Mouse (Mus musculus): Measurements from ENCODE around the gene Ctnnbl1. TPM values are rescaled to one million over a fixed set of nuclear protein-coding genes. Genes with fewer than 3 reads are reported as not detected.

The Ctnnbl1 gene
- polyA plus RNA-seq, 1 experiment from 2014 or later = 98.8 TPM

- Histone ChIP-seq H3K4me1 (ENCODE audit: control insufficient read depth, insufficient read depth, low read length) (peaks cover 16% of the 10 kb centered on the region), H3K4me2 (no peak overlapping the region), H3K9me3 (ENCODE audit: control insufficient read depth, low read length) (no peaks in the 10 kb centered on the region), H3K36me3 (ENCODE audit: control insufficient read depth, insufficient read depth, low read length) (no peaks in the 10 kb centered on the region), H3K4me3 (ENCODE audit: low read depth, low read length) (no peak overlapping the region), H3K9ac (ENCODE audit: low read length) (no peak overlapping the region), H3K27ac (ENCODE audit: low read depth, low read length) (no peak overlapping the region), H3K27me3 (ENCODE audit: control insufficient read depth, insufficient read depth, low read length) (no peaks in the 10 kb centered on the region)
- 40% methylated on average over 8 of the region's 8 CpGs for WGBS
- no peak for DNase-seq (ENCODE audit: low spot score, missing footprints)
- peak; percentile 41 for ATAC-seq (ENCODE audit: low FRiP score)
Measured at GRCm38 (mm10) chr2:157705777-157706158, 31.4 kb upstream of the Ctnnbl1 start.

- Histone ChIP-seq H3K4me3 (ENCODE audit: low read depth, low read length) (no peak overlapping the region), H3K9ac (ENCODE audit: low read length) (no peak overlapping the region), H3K4me2 (no peak overlapping the region), H3K36me3 (ENCODE audit: control insufficient read depth, insufficient read depth, low read length) (no peaks in the 10 kb centered on the region), H3K4me1 (ENCODE audit: control insufficient read depth, insufficient read depth, low read length) (peaks cover 16% of the 10 kb centered on the region), H3K9me3 (ENCODE audit: control insufficient read depth, low read length) (no peaks in the 10 kb centered on the region), H3K27me3 (ENCODE audit: control insufficient read depth, insufficient read depth, low read length) (no peaks in the 10 kb centered on the region), H3K27ac (ENCODE audit: low read depth, low read length) (no peak overlapping the region)
- DNase-seq (ENCODE audit: low spot score, missing footprints) = peak; percentile 60
- WGBS = 64% methylated on average over 11 of the region's 11 CpGs
- ATAC-seq (ENCODE audit: low FRiP score) = no peak
Measured at GRCm38 (mm10) chr2:157707191-157707923, 29.8 kb upstream of the Ctnnbl1 start.

- no peaks in the 10 kb centered on the region for H3K4me1 ChIP-seq (ENCODE audit: control insufficient read depth, insufficient read depth, low read length)
- no peak overlapping the region for H3K27ac ChIP-seq (ENCODE audit: low read depth, low read length)
- H3K36me3 ChIP-seq (ENCODE audit: control insufficient read depth, insufficient read depth, low read length) = no peaks in the 10 kb centered on the region
- no peak overlapping the region for H3K4me2 ChIP-seq
- no peak overlapping the region for H3K4me3 ChIP-seq (ENCODE audit: low read depth, low read length)
- H3K27me3 ChIP-seq (ENCODE audit: control insufficient read depth, insufficient read depth, low read length) = no peaks in the 10 kb centered on the region
- no peak for DNase-seq (ENCODE audit: low spot score, missing footprints)
- ATAC-seq (ENCODE audit: low FRiP score) = no peak
- no peak overlapping the region for H3K9ac ChIP-seq (ENCODE audit: low read length)
- WGBS = 75% methylated on average over 6 of the region's 6 CpGs
- no peaks in the 10 kb centered on the region for H3K9me3 ChIP-seq (ENCODE audit: control insufficient read depth, low read length)
Measured at GRCm38 (mm10) chr2:157712677-157713076, 24.5 kb upstream of the Ctnnbl1 start.

DNA sequence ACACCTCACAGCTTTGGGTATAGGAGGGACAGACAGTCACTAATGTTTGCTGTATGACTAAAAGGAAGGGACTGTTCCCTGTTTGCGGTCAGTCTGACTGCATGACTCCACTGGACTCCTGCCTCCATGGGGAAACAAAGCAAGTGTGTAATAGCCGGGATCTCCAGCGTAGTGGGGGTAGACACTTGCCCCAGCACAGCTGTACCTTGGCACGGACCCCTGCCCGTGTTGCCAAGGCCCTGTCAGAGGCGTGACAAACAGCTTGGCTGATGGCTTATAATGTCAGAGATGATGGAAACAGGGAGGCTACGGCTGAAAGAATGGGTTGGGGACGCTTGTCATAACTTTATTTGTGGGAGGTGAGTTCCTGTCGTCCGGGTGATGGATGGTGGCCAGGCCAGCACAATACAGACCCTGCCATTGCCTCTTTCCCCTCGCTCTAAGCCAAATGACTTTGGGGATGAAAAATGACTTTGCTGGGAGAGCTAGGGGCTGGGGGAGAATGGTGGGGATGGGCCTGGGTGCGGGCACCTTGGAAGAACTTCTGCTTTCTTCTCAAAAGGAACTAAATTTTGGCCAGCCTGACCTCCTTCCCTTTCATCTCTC, 21.5 kb upstream of the Ctnnbl1 start:
- Histone ChIP-seq H3K27me3 (ENCODE audit: control insufficient read depth, insufficient read depth, low read length) (no peaks in the 10 kb centered on the region), H3K27ac (ENCODE audit: low read depth, low read length) (no peak overlapping the region), H3K9me3 (ENCODE audit: control insufficient read depth, low read length) (no peaks in the 10 kb centered on the region), H3K4me2 (no peak overlapping the region), H3K9ac (ENCODE audit: low read length) (no peak overlapping the region), H3K4me1 (ENCODE audit: control insufficient read depth, insufficient read depth, low read length) (no peaks in the 10 kb centered on the region), H3K36me3 (ENCODE audit: control insufficient read depth, insufficient read depth, low read length) (no peaks in the 10 kb centered on the region), H3K4me3 (ENCODE audit: low read depth, low read length) (no peak overlapping the region)
- DNase-seq (ENCODE audit: low spot score, missing footprints) = peak; percentile 62
- no peak for ATAC-seq (ENCODE audit: low FRiP score)
- 74% methylated on average over 12 of the region's 12 CpGs for WGBS

- no peaks in the 10 kb centered on the region for H3K4me1 ChIP-seq (ENCODE audit: control insufficient read depth, insufficient read depth, low read length)
- no peak overlapping the region for H3K9ac ChIP-seq (ENCODE audit: low read length)
Measured at GRCm38 (mm10) chr2:157718441-157718840, 18.8 kb upstream of the Ctnnbl1 start.

DNA sequence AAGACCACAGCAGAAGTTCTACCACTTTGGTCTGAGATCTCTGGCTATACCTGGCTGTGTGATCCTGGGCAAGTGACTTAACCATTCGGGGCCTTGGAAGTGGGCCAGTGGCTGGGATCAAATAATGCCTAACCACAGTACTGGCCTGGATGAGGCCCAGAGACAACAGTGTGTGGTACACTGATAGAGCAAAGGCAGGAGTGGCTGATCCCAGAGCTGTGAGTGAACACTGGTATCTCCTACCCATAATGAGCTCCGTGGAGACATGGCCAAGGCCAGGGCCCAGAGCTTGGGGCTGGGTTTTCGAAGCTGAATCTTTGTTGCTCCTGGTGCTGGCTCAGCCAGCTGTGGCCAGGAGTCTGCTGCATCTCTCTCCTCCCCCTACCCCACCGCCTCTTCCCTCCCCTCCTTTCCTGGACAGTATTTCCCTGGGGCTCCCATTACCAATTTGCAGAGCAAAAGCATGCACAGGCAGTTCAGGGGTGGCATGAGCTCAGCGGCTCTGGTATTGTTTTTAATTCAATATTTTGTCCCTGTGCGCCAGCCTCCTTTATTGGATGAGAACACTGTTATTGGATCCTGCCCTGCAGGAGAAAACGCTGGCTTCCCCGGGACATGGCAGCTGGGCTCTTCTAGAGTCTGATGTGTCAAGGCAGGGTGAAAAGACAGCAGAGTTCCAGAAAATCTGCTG, 13.2 kb upstream of the Ctnnbl1 start:
- H3K4me2 ChIP-seq = no peak overlapping the region
- 64% methylated on average over 8 of the region's 8 CpGs for WGBS
- H3K9me3 ChIP-seq (ENCODE audit: control insufficient read depth, low read length) = no peaks in the 10 kb centered on the region
- H3K36me3 ChIP-seq (ENCODE audit: control insufficient read depth, insufficient read depth, low read length) = no peaks in the 10 kb centered on the region
- no peak overlapping the region; the same call in 1 of the 2 replicates for H3K9ac ChIP-seq (ENCODE audit: low read length)
- H3K27me3 ChIP-seq (ENCODE audit: control insufficient read depth, insufficient read depth, low read length) = no peaks in the 10 kb centered on the region
- no peak overlapping the region for H3K4me3 ChIP-seq (ENCODE audit: low read depth, low read length)
- ATAC-seq (ENCODE audit: low FRiP score) (peak; percentile 55; the same call in 1 of the 2 replicates), DNase-seq (ENCODE audit: low spot score, missing footprints) (no peak)
- H3K27ac ChIP-seq (ENCODE audit: low read depth, low read length) = peak overlapping the region; percentile 30
- H3K4me1 ChIP-seq (ENCODE audit: control insufficient read depth, insufficient read depth, low read length) = no peaks in the 10 kb centered on the region; the same call in 1 of the 2 replicates

More at GRCm38 (mm10) chr2:157718441-157718840, 18.8 kb upstream of the Ctnnbl1 start:
- Histone ChIP-seq H3K27me3 (ENCODE audit: control insufficient read depth, insufficient read depth, low read length) (no peaks in the 10 kb centered on the region), H3K4me2 (no peak overlapping the region), H3K9me3 (ENCODE audit: control insufficient read depth, low read length) (no peaks in the 10 kb centered on the region), H3K4me3 (ENCODE audit: low read depth, low read length) (no peak overlapping the region), H3K36me3 (ENCODE audit: control insufficient read depth, insufficient read depth, low read length) (no peaks in the 10 kb centered on the region), H3K27ac (ENCODE audit: low read depth, low read length) (no peak overlapping the region)
- ATAC-seq (ENCODE audit: low FRiP score) (no peak), DNase-seq (ENCODE audit: low spot score, missing footprints) (no peak)
- 54% methylated on average over 4 of the region's 4 CpGs for WGBS

DNA sequence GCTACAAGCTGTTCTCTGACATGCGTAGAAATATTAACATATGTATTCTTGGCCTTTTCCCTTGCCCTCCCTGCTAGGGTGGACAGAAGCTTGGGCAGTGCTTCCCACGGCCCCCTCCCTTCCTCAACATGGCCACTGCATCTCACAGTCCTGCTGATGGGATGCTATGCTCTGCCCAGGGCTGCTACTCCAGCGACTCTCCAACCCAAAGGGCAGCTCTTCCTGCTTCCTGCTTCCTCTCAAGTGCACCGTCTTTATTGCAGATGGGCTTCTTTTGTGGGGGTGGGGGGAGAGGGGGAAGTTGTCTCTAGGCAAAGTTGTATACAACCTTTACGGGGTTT, 12.7 kb upstream of the Ctnnbl1 start:
- ATAC-seq (ENCODE audit: low FRiP score) (peak; percentile 5; the same call in 1 of the 2 replicates), DNase-seq (ENCODE audit: low spot score, missing footprints) (no peak)
- peak overlapping the region; percentile 48; the same call in 1 of the 2 replicates for H3K27ac ChIP-seq (ENCODE audit: low read depth, low read length)
- no peak overlapping the region for H3K4me2 ChIP-seq
- H3K36me3 ChIP-seq (ENCODE audit: control insufficient read depth, insufficient read depth, low read length) = no peaks in the 10 kb centered on the region
- H3K27me3 ChIP-seq (ENCODE audit: control insufficient read depth, insufficient read depth, low read length) = no peaks in the 10 kb centered on the region
- H3K9me3 ChIP-seq (ENCODE audit: control insufficient read depth, low read length) = no peaks in the 10 kb centered on the region
- no peak overlapping the region for H3K4me3 ChIP-seq (ENCODE audit: low read depth, low read length)
- 63% methylated on average over 5 of the region's 5 CpGs for WGBS
- H3K9ac ChIP-seq (ENCODE audit: low read length) = no peak overlapping the region
- no peaks in the 10 kb centered on the region; the same call in 1 of the 2 replicates for H3K4me1 ChIP-seq (ENCODE audit: control insufficient read depth, insufficient read depth, low read length)

DNA sequence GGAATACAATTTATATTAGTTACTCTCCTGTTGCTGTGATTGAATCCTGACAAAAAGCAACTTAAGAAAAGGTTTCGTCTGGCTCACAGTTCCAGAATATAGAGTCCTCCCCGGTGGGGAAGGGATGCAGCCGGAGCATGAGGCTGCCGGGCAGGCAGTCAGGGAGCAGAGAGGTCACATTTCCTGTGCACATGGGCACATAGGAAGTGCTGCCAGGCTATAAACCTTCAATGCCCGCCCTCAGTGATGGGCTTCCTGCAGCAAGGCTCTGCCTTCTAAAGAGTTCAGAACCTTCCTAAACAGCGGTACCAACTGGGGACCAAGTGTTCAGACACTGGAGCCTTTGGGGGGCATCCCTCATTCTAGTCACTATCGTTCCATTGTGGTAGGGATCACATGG, 7.4 kb downstream of the Ctnnbl1 start:
- Histone ChIP-seq H3K4me2 (no peak overlapping the region), H3K27ac (ENCODE audit: low read depth, low read length) (no peak overlapping the region), H3K36me3 (ENCODE audit: control insufficient read depth, insufficient read depth, low read length) (no peaks in the 10 kb centered on the region), H3K9me3 (ENCODE audit: control insufficient read depth, low read length) (no peaks in the 10 kb centered on the region; the same call in 1 of the 2 replicates), H3K27me3 (ENCODE audit: control insufficient read depth, insufficient read depth, low read length) (no peaks in the 10 kb centered on the region), H3K9ac (ENCODE audit: low read length) (no peak overlapping the region), H3K4me1 (ENCODE audit: control insufficient read depth, insufficient read depth, low read length) (no peaks in the 10 kb centered on the region), H3K4me3 (ENCODE audit: low read depth, low read length) (no peak overlapping the region)
- 86% methylated on average over 7 of the region's 7 CpGs for WGBS
- ATAC-seq (ENCODE audit: low FRiP score) (no peak), DNase-seq (ENCODE audit: low spot score, missing footprints) (no peak)

DNA sequence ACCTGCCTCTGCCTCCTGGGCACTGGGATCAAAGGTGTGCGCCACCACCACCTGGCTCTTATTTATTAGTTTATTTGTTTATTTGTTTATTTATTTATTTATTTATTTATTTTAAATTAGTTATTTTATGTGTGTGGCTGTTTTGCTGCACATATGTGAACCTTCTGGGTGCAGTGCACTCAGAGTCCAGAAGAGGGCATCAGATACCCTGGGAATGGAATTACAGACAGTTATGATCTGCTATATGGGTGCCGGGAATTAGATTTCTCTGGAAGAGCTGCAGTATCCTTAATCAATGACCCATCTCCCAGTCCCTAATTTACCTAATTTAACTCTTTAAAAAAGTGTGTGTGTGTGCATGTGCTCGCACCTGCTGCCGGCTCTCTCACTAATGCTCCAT, 8.5 kb downstream of the Ctnnbl1 start:
- ATAC-seq (ENCODE audit: low FRiP score) = no peak
- no peak for DNase-seq (ENCODE audit: low spot score, missing footprints)
- Histone ChIP-seq H3K4me1 (ENCODE audit: control insufficient read depth, insufficient read depth, low read length) (no peaks in the 10 kb centered on the region), H3K27me3 (ENCODE audit: control insufficient read depth, insufficient read depth, low read length) (no peaks in the 10 kb centered on the region), H3K4me3 (ENCODE audit: low read depth, low read length) (no peak overlapping the region), H3K4me2 (no peak overlapping the region), H3K27ac (ENCODE audit: low read depth, low read length) (no peak overlapping the region), H3K9ac (ENCODE audit: low read length) (no peak overlapping the region), H3K9me3 (ENCODE audit: control insufficient read depth, low read length) (no peaks in the 10 kb centered on the region; the same call in 1 of the 2 replicates), H3K36me3 (ENCODE audit: control insufficient read depth, insufficient read depth, low read length) (no peaks in the 10 kb centered on the region)
- 97% methylated on average over 4 of the region's 4 CpGs for WGBS
